Mouse (Mus musculus): ENCODE measurements around the gene Gm5286.
"Not testable (repeated sequence)": the region's sequence is repeated elsewhere in the genome, so short reads cannot be mapped to it uniquely, and the experiment has no call there.

The Gm5286 gene

DNA sequence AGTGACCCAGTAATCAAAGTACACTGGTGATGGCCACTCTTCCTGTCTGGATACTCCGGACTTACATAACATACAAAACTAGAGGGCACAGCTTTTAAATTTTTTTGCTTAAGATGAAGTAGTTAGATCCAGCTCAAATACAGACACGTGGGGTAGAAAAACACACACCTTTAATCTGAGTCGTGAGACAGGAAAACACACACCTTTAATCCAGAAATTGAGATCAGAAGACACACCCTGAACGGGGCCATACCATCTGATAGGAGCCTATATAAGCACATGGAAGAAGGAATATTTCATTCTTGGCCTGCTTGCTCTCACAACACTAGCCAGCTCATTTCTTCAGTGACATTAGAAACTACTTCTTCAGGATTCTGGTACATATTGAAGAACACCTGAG is at the start of gene Gm5286:
TSS of gene Gm5286 (plus strand) at position 301 of the 400 bp plus-strand sequence.
- DNase-seq (ENCODE audit: low read depth, low spot score) = not testable (repeated sequence)

- not testable (repeated sequence) for DNase-seq (ENCODE audit: low read depth, low spot score)
Measured at GRCm38 (mm10) chr3:94167351-94167750, 29.2 kb upstream of the Gm5286 start.

GRCm38 (mm10) chr3:94178093-94178492 is 18.4 kb upstream of the Gm5286 start, which contains the start of gene Gm10696:
Gm10696 (minus strand) TSS chr3:94178193.
- not testable (repeated sequence) for DNase-seq (ENCODE audit: low read depth, low spot score)

All from skeletal muscle tissue, adult 2 months (tissue).